Mouse (Mus musculus) thymus, adult 18-20 months (tissue): ENCODE measurements around the gene Trpm8.

Experiments
- DNase-seq, 2 experiments: peaks; one replicate each; pipeline ENCODE4 v3.0.0; 2022; ENCODE audit warnings: mixed read lengths in 2 of 2

The Trpm8 gene

DNA sequence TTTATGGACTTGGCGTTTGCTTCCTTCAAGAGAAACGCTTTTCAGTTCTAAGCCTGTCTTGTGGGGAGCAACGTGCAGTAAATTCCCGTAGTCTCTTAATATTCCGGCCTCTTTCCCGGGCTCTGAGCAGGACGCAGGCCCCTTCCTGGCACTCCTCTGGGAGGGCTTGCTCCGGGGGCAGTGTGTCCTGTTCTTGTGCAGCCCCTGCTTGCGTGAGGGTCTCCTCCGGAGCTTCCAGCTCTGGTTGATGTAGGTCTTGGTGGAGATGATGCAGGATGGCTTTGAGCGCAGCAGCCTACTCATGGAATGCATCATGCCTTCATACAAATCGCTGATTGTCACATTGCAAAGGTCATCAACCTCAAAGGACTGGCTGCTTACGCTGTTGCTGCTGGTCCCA is 11.3 kb upstream of the Trpm8 start:
- DNase-seq: peak in 1 of 2 experiments; percentile 17

- DNase-seq: peak in 1 of 2 experiments; percentile 3
Measured at GRCm38 (mm10) chr1:88267489-88267888, 10.0 kb upstream of the Trpm8 start.

DNA sequence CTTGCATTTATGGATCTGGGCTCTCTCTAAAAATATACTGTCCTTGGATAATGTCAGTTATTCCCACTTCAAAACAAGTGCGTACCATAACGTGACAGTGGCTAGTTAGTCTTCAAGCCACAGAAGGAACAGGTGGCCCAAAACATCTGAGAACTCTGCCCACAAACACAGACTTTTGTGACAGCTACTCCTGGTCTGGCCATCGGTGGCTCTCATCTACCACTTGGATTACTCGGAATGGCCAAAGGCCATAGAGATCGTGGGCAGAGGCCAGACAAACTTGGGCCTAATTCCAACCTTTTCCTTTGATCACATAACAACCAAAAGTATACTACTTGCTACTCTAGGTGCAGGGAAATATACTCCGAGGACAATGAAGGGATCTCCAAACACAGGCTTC is 9.4 kb upstream of the Trpm8 start:
- DNase-seq: peak in 1 of 2 experiments; percentile 25

DNA sequence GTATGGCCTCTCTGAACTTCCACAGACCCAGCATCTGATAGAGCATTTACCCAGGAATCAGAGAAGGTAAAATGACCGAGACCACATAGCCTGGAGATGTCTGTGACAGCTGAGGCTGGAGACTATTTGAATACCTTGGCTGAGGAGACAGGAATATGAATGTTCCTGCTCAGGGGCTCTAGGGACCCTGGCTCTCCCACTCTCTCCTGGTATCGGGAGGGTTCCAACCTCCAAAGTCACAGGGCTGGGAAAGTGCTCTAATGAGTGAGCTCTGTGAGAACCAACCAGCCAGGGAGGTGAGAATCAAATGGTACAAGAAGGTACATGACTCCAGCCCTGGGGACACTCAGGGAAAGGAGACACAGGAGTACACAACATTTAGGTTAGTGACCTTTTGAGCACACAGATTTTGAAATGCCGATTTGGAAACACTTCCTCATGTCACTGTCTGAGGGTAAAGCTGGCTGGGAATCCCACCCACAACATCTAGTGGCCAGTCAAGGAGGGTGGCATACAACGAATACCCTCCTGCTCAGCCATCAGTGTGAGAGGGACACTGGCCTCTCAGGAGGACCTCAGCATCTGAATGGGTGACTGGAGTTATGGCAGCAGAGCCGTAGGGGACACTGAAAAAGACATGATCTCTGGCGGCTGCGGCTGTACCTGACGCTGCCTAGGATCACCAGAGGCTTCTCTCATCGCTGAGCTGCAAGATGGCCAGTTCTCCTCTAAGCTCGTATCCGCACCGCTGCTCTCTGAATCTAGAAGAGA is 7.7 kb upstream of the Trpm8 start:
- peak; percentile 7 to 10 for DNase-seq

GRCm38 (mm10) chr1:88272851-88273250 is 4.6 kb upstream of the Trpm8 start:
- peak in 1 of 2 experiments; percentile 17 for DNase-seq

DNA sequence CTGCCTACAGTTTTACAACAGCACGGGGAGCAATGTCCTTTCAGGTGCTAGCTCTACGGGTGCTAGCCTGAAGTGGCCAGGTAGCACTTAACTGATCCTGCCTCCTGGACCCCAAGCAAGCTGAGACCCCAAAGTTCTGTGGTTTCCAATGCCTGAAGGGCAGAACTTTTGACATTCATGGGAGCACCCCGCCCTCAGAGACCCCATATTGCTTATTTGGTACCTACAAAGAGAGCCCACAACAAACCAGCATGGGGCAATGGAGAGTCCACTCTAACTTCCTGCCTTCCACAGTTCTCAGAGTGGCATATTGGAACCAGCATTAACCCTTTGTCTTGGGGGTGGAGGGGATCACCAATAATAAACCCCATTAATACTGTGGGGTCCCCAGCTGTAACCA is 4.1 kb upstream of the Trpm8 start:
- peak in 1 of 2 experiments; percentile 13 for DNase-seq

DNA sequence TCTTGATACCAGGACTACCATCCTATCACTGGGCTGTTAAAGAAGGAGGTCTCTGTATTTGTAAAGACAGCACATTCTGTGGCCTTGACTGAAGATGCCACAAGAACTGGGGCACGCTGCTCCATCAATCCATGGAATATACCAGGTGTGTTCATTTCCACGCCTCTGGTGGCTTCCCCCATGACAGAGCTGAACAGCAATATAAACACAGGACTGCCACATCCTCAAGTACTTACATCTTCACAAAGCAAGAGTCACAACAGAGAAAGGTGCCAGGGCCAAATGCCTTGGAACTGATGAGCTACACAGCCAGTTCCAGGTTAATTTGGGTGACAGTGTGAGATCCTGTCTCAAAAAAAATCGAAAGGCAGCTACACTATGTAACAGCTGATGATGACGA is 3.6 kb upstream of the Trpm8 start:
- DNase-seq: peak in 1 of 2 experiments; percentile 7

DNA sequence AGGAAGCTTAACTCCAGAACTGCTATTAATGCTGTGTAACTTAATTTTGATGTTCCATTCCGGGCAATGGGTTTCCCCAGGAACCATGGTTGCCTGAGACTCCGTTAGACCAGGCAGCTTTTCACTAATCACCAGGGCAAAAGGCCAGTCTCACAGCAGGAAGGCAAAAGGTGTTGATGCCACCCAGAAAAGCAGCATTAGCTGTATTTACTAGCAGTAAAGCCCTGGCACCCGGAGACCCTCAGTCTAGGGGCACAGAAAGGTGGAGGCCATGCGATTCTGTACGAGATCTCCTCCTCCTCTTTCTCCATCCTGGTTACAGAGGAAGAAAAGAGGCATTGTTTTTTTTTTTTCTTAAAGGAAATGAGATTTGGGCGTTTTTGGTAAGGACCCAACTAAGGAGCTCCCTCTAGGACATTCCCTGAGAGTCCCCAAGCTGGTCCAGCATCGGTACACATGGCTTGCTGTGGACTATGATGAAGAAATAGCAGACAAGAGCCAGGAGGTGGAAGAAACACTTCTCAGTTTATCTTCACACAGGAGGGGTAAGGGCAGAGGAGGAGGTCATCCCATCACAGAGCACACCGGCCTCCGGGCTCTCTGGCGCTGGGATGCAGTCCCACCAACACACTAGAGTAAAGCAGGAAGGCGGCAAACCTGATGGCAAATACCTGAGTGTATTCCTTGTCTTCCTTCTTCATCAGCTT is 2.9 kb upstream of the Trpm8 start:
- DNase-seq: peak in 1 of 2 experiments; percentile 12

- DNase-seq: no peak
Measured at GRCm38 (mm10) chr1:88275078-88275680, 2.3 kb upstream of the Trpm8 start.

DNA sequence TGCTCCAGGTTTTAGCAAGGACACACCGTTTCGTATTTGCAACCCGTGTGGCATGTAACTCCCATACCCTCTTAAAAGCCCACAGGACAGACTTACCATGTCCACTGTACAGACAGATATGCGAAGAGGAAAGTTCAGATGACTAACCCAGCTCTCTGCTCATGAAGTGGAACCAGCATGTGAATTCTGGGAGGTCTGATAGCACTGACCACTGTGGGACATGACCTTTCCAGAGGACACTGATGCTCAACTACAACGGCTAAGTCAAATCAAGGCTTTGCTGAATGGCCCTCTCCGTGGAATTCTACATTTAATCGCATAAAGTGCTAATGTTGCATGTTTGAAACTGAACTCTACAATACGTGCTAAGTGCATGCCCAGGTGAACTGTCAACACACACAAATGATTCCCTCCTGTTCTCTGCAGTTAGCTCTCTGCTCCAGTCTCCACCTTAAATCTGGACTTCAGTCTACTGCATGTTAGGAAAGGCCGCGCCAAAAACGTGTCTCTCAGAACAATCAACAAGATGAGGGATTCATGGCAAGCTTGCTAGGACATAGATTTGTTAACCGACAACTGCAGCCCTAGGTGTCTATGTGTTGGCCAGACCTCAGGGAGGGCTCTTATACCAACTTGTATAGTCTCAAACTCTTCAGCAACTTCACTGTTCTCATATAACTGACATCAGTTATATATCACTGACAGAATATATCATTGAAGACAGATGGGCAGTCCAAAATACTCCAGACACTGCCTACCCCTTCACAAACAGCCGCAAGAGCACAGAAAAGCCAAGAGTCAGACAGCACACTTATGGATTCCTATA is 1.6 kb upstream of the Trpm8 start:
- no peak for DNase-seq

DNA sequence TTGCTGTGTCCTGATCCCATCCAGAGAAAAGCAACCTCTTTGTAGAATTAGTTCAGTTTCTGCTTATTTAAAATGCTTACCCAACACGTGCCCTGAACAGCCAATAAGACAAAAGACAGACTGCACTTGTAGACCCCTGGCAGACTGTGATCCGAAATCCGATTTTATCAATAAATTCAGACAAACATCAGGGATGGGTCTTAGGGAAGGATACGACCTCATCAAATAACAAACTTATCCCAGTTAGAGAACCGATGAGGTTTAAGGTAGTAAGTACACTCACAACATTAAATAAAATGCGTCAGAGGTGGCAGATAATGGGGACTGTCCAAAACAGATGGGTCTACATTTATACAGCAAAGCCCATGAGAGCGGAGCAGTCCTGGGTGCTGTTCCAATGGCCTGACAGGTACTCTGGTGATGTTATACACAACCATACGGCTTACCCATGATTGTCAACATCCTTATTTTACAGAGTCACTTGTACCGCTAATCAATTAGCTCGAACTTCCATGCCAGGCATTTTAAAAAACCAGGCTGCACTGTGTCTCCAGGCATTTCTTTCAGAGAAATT is 850 bp upstream of the Trpm8 start:
- no peak for DNase-seq

GRCm38 (mm10) chr1:88277818-88278511 is 504 bp downstream of the Trpm8 start:
- no peak for DNase-seq

GRCm38 (mm10) chr1:88279111-88280005 is 1.9 kb downstream of the Trpm8 start:
- no peak for DNase-seq

DNA sequence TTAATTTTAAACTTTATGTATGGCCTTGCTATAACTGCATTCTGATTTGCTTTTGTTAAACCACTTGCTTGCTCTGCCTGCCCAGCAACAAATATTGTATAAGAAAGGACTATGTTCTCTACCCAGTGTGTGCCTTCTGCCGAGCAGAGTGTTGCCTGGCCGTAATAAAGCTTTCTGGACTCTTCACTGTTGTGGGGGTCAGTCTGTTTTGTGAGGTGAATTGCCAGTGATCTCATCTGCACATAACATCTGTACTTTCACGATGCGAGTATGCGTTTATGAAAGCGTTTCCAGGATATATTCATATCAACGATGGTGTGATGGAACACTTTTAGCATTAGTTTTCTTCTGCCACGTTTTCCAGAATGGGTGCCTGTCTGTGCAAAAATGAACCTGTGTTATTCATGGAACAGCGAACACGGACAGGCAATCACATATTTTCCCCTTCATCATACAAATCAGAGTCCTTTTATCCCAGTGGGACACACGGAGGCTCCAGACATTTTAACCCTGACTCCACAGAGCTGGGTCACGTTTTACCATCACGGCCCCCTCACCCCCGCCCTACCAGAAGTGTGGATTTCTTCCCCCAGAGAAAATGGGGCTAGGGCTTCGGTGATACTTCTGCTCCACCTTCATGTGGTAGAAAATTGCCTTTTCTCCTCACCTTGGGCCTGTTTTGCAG is 2.7 kb downstream of the Trpm8 start:
- no peak for DNase-seq

DNA sequence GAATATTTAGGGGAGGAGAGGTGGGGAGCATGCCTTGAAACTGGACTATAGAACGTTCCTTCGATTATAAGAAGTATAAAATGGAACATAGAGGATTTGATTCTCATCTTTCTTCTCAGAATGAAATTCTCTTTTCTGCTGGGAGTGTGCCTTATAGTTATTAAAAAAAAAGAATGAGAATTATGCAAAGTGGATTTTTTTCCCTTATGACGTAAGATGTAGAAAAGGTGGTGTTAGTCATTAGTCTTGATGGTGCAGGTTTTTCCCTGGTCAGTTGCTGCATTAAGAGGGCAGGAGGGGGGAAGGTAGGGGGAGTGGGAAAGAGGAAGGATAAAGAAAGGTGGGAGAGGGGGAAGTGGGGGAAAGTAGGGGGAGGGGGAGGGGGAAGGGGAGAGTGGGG is 4.8 kb downstream of the Trpm8 start:
- DNase-seq: no peak

- DNase-seq: no peak
Measured at GRCm38 (mm10) chr1:88283376-88284227, 6.1 kb downstream of the Trpm8 start.

GRCm38 (mm10) chr1:88284228-88284945 is 6.9 kb downstream of the Trpm8 start:
- DNase-seq: no peak

GRCm38 (mm10) chr1:88284946-88285320 is 7.5 kb downstream of the Trpm8 start:
- no peak for DNase-seq

DNA sequence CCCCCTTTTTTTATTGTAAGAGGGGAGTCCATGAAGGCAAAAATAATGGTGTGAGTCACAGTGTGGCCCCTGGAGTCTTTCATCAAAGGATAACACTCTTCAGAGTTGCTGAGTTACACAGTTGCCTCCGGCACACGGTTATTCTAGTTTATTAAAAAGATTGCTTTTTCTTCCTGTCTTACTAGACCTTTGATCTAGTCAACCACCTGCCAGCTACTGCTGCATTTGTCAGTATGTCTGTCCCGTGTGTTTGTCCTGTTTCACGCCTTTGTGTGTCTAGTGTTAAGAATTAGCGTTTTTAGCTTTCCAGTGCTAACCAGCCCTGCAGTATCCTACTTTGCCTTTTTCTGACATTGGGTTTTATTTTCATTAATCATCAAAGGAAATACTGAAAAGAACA is 8.2 kb downstream of the Trpm8 start:
- no peak for DNase-seq
